Mouse (Mus musculus) embryonic facial prominence, embryonic 14.5 days (tissue): ENCODE data around the gene Fbxw8. TPM values are rescaled to one million over a fixed set of nuclear protein-coding genes. Genes with fewer than 3 reads are reported as not detected.

Source experiments
- ATAC-seq: fragments of 200-750 bp; cut with Nextera tagmentation; 2 replicates; pipeline ENCODE4 v1.8.0; 2017; ENCODE audit warnings: low read depth, moderate number of reproducible peaks, moderate TSS enrichment
- DNase-seq: peaks from one replicate; pipeline ENCODE4 v3.0.0-alpha.2; 2015; ENCODE audit warnings: low spot score
- H3K27ac ChIP-seq: fragments of 300-500 bp; sonication (generic); replicated peaks from 2 replicates; pipeline ENCODE4 v1.5.1; 2014; ENCODE audit warnings: low read depth, mild to moderate bottlenecking, low read length, moderate library complexity
- H3K27me3 ChIP-seq: fragments of 300-500 bp; sonication (generic); replicated peaks from 2 replicates; pipeline ENCODE4 v1.6.1; 2014; ENCODE audit warnings: low read length; ENCODE audit not compliant: control insufficient read depth, insufficient read depth
- H3K36me3 ChIP-seq: fragments of 300-500 bp; sonication (generic); 2 replicates; pipeline ENCODE4 v1.6.1; 2014; ENCODE audit warnings: low read length, mixed read lengths; ENCODE audit not compliant: control insufficient read depth, insufficient read depth
- H3K4me1 ChIP-seq: fragments of 300-500 bp; sonication (generic); 2 replicates; pipeline ENCODE4 v1.6.1; 2014; ENCODE audit warnings: antibody characterized with exemption, low read length; ENCODE audit not compliant: control insufficient read depth, insufficient read depth
- H3K4me2 ChIP-seq: fragments of 300-500 bp; sonication (generic); 2 replicates; pipeline ENCODE4 v1.6.1; 2014; ENCODE audit warnings: low read depth, mild to moderate bottlenecking, low read length, moderate library complexity, mixed read lengths
- H3K4me3 ChIP-seq: fragments of 300-500 bp; sonication (generic); 2 replicates; pipeline ENCODE4 v1.5.1; 2014; ENCODE audit warnings: low read depth, mild to moderate bottlenecking, low read length
- H3K9ac ChIP-seq: fragments of 300-500 bp; sonication (generic); 2 replicates; pipeline ENCODE4 v1.6.1; 2014; ENCODE audit warnings: low read depth, mild to moderate bottlenecking, low read length, moderate library complexity, mixed read lengths
- H3K9me3 ChIP-seq: fragments of 300-500 bp; sonication (generic); 2 replicates; pipeline ENCODE4 v1.6.1; 2016; ENCODE audit warnings: low read length; ENCODE audit not compliant: control insufficient read depth
- WGBS: fragments of 180-500 bp; shearing (Covaris S2); extraction: QIAGEN DNeasy Blood & Tissue Kit; methylation state at CpG from one replicate; pipeline ENCODE4 v1.1.7; 2014; 5-methylcytosine and 5-hydroxymethylcytosine counted together
- polyA plus RNA-seq: library from polyadenylated mRNA; unstranded; fragments of >200 nt; fragmentation: Nextera tagmentation; extraction: Ambion mirVana; gene quantifications from 2 replicates; pipeline ENCODE4 v1.2.1, GENCODE M21; 2014

The Fbxw8 gene
- polyA plus RNA-seq, 1 experiment from 2014 or later, result 31.7 TPM

DNA sequence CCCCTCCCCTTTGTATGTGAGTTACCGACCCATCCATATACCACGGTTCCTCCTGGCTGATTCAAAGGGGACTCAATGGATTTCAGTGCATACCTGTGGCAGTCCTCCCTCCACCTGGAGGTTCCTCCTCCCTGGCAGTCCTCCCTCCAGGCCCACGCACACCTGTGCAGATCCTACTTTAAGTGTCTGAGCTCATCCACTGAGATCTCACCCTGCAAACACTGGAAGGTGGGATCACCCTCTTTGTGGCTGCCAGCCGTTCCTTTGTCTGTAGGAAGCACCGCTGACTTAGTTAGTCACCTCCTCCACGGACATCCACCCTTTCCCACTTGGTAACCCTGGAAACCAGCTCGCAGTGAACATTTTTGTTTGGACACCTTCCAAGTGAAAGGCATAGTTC, 22.4 kb upstream of the Fbxw8 start:
- ATAC-seq, result no peak
- no peak overlapping the region for H3K27ac ChIP-seq
- H3K4me1 ChIP-seq, result peaks cover 9% of the 10 kb centered on the region; the same call in 1 of the 2 replicates
- H3K4me3 ChIP-seq, result no peak overlapping the region
- H3K9ac ChIP-seq, result no peak overlapping the region
- no peaks in the 10 kb centered on the region for H3K36me3 ChIP-seq
- no peak overlapping the region for H3K4me2 ChIP-seq
- no peak for DNase-seq
- 0 out of 2 replicates have a peak, but pooled peaks cover 4% of the 10 kb centered on the region for H3K9me3 ChIP-seq
- 57% methylated on average over 7 of the region's 7 CpGs for WGBS
- peaks cover 30% of the 10 kb centered on the region for H3K27me3 ChIP-seq

GRCm38 (mm10) chr5:118175137-118175536, 19.9 kb upstream of the Fbxw8 start:
- Histone ChIP-seq H3K9ac (no peak overlapping the region), H3K27ac (no peak overlapping the region), H3K4me1 (peaks cover 16% of the 10 kb centered on the region; the same call in 1 of the 2 replicates), H3K4me2 (peak overlapping the region; percentile 51; the same call in 1 of the 2 replicates), H3K4me3 (no peak overlapping the region), H3K27me3 (peaks cover 55% of the 10 kb centered on the region), H3K36me3 (no peaks in the 10 kb centered on the region), H3K9me3 (0 out of 2 replicates have a peak, but pooled peaks cover 4% of the 10 kb centered on the region)
- no peak for ATAC-seq
- WGBS, result 36% methylated on average over 2 of the region's 2 CpGs
- no peak for DNase-seq

DNA sequence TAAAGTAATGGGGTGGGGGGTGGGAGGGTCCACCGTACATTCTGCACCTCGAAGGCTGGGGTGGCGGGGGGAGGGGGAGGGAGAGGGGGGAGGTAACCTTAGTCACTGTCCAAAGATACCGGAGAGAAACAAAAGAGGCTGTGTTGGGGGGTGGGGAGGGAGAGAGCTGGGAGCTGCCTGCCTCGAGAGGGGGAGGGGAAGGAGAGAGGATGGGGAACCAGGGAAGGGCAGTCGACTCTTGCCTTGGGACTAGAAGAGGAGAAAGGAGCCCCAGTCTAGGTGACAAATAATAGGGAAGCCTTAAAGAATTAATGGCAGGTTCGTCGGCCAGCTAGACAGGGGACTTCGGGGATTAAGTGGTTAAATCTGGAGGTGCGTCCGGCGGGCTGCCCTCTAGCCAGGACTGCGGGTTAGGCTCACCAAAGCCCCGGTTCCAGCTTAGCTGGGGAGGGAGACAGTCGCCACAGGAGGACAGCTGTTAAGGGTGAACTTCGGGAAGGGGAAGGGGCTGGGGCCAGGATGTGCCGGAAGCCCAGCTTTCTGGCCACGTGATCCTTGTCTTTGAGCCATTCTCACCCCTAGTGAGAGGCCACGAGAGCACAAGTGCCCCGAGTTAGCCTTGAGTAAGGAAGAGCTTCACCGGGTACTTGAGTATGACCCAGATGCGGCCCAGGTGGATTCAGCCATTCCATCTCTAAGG, 19.2 kb upstream of the Fbxw8 start:
- H3K9ac ChIP-seq, result peak overlapping the region; percentile 22; the same call in 1 of the 2 replicates
- DNase-seq, result no peak
- peaks cover 60% of the 10 kb centered on the region for H3K27me3 ChIP-seq
- peaks cover 16% of the 10 kb centered on the region; the same call in 1 of the 2 replicates for H3K4me1 ChIP-seq
- WGBS, result 1% methylated on average over 22 of the region's 22 CpGs
- H3K36me3 ChIP-seq, result no peaks in the 10 kb centered on the region
- H3K9me3 ChIP-seq, result 0 out of 2 replicates have a peak, but pooled peaks cover 4% of the 10 kb centered on the region
- no peak overlapping the region for H3K27ac ChIP-seq
- H3K4me3 ChIP-seq, result peak overlapping the region; percentile 32
- no peak for ATAC-seq
- peak overlapping the region; percentile 51 for H3K4me2 ChIP-seq

DNA sequence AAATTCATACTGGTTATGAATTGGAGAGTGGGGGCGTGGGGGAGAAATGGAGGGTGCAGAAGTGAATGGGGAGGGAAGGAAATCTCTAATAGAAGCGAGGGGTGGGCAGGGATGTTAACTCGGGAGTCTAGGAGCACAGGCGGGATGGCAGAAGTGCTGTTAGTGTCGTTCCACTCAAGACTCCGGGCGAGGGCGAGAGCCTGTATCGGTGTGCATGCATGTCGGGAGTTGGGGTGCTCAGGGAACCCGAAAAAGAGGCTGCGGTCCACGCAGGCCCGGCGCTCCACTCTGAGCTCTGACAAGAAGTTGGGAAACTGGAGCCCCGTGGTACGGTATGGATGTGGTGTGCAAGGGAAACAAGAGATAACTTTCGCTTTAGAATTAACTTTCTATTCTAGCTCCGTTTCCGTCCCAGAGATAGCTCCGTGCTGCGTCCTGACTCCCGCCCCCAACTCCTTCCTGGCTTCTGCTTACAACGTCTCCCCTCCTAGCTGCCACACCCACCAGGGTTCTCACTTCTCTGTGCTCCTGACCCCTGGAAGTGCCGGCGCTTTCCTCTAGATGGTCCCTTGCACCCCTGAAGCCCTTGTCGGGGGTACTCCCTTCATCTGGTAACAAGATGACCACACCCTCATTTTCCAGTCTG, 16.9 kb upstream of the Fbxw8 start:
- under 1% methylated on average over 26 of the region's 27 CpGs for WGBS
- H3K27me3 ChIP-seq, result peaks cover 82% of the 10 kb centered on the region
- 0 out of 2 replicates have a peak, but pooled peaks cover 4% of the 10 kb centered on the region for H3K9me3 ChIP-seq
- H3K36me3 ChIP-seq, result no peaks in the 10 kb centered on the region
- no peak overlapping the region for H3K27ac ChIP-seq
- DNase-seq, result no peak
- no peak for ATAC-seq
- H3K4me2 ChIP-seq, result peak overlapping the region; percentile 55
- peaks cover 16% of the 10 kb centered on the region; the same call in 1 of the 2 replicates for H3K4me1 ChIP-seq
- peak overlapping the region; percentile 37 for H3K4me3 ChIP-seq
- peak overlapping the region; percentile 34; the same call in 1 of the 2 replicates for H3K9ac ChIP-seq

DNA sequence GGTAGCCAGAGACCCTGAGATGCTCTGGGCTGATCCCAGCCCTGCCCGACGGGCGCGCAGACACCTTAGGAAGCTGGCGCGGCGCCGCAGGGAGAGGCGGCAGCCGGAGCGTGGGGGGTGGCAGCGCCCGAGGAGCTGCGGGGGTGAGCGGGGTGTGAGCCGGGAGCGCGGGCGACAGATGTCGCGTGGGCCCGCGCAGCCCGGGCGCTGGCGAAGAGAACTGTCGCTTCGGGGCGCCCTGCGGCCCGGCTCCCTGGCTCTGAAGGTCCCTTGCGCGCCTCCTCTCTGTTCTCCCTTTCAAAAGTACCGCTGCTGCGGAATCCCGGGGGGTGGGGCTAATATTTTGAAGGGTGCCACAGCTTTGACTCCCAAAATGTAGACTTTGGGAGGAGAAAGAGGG, 16.4 kb upstream of the Fbxw8 start:
- WGBS, result under 1% methylated on average over 28 of the region's 36 CpGs
- Histone ChIP-seq H3K27me3 (peaks cover 84% of the 10 kb centered on the region), H3K27ac (no peak overlapping the region), H3K9ac (peak overlapping the region; percentile 34; the same call in 1 of the 2 replicates), H3K4me1 (peaks cover 16% of the 10 kb centered on the region; the same call in 1 of the 2 replicates), H3K4me2 (peak overlapping the region; percentile 55), H3K4me3 (peak overlapping the region; percentile 37), H3K9me3 (0 out of 2 replicates have a peak, but pooled peaks cover 4% of the 10 kb centered on the region), H3K36me3 (no peaks in the 10 kb centered on the region)
- ATAC-seq (no peak), DNase-seq (no peak)

GRCm38 (mm10) chr5:118170888-118171529, 15.7 kb upstream of the Fbxw8 start:
- 1% methylated on average over 25 of the region's 25 CpGs for WGBS
- Histone ChIP-seq H3K36me3 (no peaks in the 10 kb centered on the region), H3K9ac (no peak overlapping the region), H3K9me3 (0 out of 2 replicates have a peak, but pooled peaks cover 4% of the 10 kb centered on the region), H3K4me3 (peak overlapping the region; percentile 37), H3K4me2 (peak overlapping the region; percentile 55), H3K27me3 (peaks cover 84% of the 10 kb centered on the region), H3K27ac (no peak overlapping the region), H3K4me1 (peaks cover 16% of the 10 kb centered on the region; the same call in 1 of the 2 replicates)
- no peak for ATAC-seq
- DNase-seq, result peak; percentile 36

DNA sequence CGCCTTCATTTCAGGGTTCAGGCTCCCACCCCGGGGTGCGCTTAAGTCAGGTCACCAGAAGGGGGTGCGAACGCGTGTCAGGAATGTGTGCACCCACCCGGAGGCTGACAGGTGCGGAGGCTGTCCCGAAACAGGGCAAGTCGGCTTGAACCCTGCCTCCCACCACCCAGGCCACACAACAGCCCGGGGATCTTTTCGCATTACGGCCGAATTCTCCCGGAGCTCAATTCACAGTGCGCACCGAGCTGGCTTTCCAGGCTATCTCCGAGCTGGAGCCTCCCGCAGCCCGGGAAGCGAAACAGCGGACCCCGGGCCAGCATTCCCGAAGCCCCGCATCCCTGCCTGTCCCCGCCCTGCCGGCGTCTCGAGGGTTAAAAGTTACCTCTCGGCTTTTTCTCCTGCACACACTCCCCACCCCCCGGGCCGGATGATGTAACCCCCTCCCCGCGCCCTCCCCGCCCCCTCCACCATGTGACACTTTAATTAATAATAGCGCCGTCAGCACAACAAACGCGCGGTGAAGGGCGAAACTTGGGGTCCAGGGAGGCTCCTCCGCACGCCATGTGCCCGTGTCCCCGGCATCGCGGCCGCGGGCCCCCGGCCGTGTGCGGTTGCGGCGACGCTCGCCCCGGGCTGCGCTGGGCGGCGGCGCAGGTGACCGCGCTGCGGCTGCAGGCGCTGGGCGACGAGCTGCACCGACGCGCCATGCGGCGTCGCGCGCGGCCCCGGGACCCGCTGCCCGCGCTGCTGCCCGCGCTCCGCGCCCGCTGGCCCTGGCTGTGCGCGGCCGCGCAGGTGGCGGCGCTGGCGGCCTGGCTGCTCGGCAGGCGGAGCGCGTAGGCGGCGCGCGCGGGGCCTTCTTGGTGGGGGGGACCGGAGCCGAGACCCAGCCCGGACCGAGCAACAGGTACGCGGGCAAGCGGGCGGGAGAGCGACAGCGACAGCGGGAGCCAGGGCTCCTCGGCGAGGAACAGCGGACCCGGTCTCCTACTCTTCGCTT, 14.3 kb upstream of the Fbxw8 start:
- Histone ChIP-seq H3K36me3 (no peaks in the 10 kb centered on the region), H3K27ac (no peak overlapping the region), H3K9me3 (no peaks in the 10 kb centered on the region), H3K27me3 (peaks cover 74% of the 10 kb centered on the region), H3K4me1 (peaks cover 12% of the 10 kb centered on the region; the same call in 1 of the 2 replicates), H3K4me3 (peak overlapping the region; percentile 51), H3K4me2 (peak overlapping the region; percentile 99), H3K9ac (peak overlapping the region; percentile 59)
- DNase-seq, result no peak
- peak; percentile 35 for ATAC-seq
- under 1% methylated on average over 47 of the region's 117 CpGs for WGBS
